Mouse (Mus musculus) cerebellum, adult 9-10 months (tissue): Measurements from ENCODE around the gene Olig1.

Experiments used
- DNase-seq: peaks from one replicate; pipeline ENCODE4 v3.0.0; 2022

Gene Olig1

GRCm38 (mm10) chr16:91269468-91270211, at the start of gene Olig1:
Olig1 (plus strand) TSS chr16:91269772.
- peak; percentile 33 for DNase-seq

GRCm38 (mm10) chr16:91222171-91222642, 47.4 kb upstream of the Olig1 start:
- DNase-seq, result no peak

- DNase-seq, result no peak
These were observed 46.8 kb upstream of the Olig1 start for GRCm38 (mm10) chr16:91222643-91223271.

GRCm38 (mm10) chr16:91223327-91224067, 46.1 kb upstream of the Olig1 start:
- no peak for DNase-seq

- no peak for DNase-seq
These were observed 45.5 kb upstream of the Olig1 start for GRCm38 (mm10) chr16:91224068-91224402.

GRCm38 (mm10) chr16:91224481-91225232, 44.9 kb upstream of the Olig1 start:
- DNase-seq, result no peak

GRCm38 (mm10) chr16:91225233-91226037, 44.1 kb upstream of the Olig1 start, which contains the start of gene Olig2:
Olig2 (plus strand) TSS chr16:91225457.
- DNase-seq, result no peak

GRCm38 (mm10) chr16:91226038-91226882, 43.3 kb upstream of the Olig1 start:
- DNase-seq, result no peak

- no peak for DNase-seq
These were observed 42.5 kb upstream of the Olig1 start for GRCm38 (mm10) chr16:91226883-91227759.

- DNase-seq, result no peak
These were observed 41.9 kb upstream of the Olig1 start for GRCm38 (mm10) chr16:91227760-91228043.

GRCm38 (mm10) chr16:91228238-91229071, 41.1 kb upstream of the Olig1 start:
- DNase-seq, result no peak

- DNase-seq, result no peak
These were observed 40.6 kb upstream of the Olig1 start for GRCm38 (mm10) chr16:91229072-91229348.

- no peak for DNase-seq
These were observed 39.9 kb upstream of the Olig1 start for GRCm38 (mm10) chr16:91229643-91230042.

GRCm38 (mm10) chr16:91231781-91232469, 37.6 kb upstream of the Olig1 start:
- no peak for DNase-seq

GRCm38 (mm10) chr16:91232470-91233240, 36.9 kb upstream of the Olig1 start:
- DNase-seq, result no peak

GRCm38 (mm10) chr16:91233241-91233944, 36.2 kb upstream of the Olig1 start:
- DNase-seq, result no peak

- DNase-seq, result no peak
These were observed 30.5 kb upstream of the Olig1 start for GRCm38 (mm10) chr16:91239024-91239423.

GRCm38 (mm10) chr16:91246292-91246691, 23.3 kb upstream of the Olig1 start:
- no peak for DNase-seq
